Mouse (Mus musculus) layer of hippocampus, postnatal 10 days (tissue): Measurements from ENCODE around the gene Slc2a8. TPM values are rescaled to one million over a fixed set of nuclear protein-coding genes. Genes with fewer than 3 reads are reported as not detected.

Source experiments
- DNase-seq, 2 experiments: peaks; one replicate each; pipeline ENCODE4 v3.0.0; 2021; ENCODE audit warnings: low spot score in 2 of 2
- total RNA-seq, 2 experiments: library from RNA; stranded (reverse); gene quantifications; 2 replicates each; pipeline ENCODE4 v1.2.3; 2021

Gene Slc2a8
- total RNA-seq, 2 experiments from 2014 or later, result 23.2 to 26.9 TPM

- DNase-seq, result no peak
These were observed 7.7 kb downstream of the Slc2a8 start for GRCm38 (mm10) chr2:32974216-32974615.

- peak in 1 of 2 experiments; percentile 60 for DNase-seq
These were observed 10.6 kb downstream of the Slc2a8 start for GRCm38 (mm10) chr2:32971235-32971634.

- DNase-seq, result no peak
These were observed 12.6 kb downstream of the Slc2a8 start for GRCm38 (mm10) chr2:32969326-32969725.

DNA sequence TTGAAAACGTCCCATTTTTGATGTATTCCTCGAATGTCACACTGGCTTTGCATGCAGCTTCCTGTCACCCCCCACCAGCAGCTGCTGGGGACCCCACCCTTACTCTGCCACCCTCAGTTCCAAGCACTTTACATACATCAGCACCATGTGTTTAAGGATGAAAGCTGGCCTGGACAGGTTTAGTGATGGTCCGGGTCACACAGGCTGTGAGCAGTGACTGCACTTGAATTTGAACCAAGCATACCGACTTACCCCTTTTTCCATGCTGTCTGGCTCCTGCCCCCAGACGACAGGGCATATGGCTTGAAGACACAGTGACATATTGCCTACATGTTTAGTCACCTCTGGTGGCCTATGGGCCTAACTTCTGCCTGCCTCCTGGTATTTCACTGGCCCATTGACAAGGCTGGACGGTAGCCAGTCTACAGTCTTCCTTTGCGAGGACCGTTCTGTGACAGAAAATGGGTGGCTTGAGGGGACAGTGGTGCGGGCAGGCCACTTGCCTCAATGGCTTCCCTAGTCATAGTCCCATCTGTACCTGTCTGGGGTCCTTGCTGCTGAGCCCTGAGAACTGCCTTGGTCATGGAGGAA is 13.8 kb downstream of the Slc2a8 start:
- no peak for DNase-seq

DNA sequence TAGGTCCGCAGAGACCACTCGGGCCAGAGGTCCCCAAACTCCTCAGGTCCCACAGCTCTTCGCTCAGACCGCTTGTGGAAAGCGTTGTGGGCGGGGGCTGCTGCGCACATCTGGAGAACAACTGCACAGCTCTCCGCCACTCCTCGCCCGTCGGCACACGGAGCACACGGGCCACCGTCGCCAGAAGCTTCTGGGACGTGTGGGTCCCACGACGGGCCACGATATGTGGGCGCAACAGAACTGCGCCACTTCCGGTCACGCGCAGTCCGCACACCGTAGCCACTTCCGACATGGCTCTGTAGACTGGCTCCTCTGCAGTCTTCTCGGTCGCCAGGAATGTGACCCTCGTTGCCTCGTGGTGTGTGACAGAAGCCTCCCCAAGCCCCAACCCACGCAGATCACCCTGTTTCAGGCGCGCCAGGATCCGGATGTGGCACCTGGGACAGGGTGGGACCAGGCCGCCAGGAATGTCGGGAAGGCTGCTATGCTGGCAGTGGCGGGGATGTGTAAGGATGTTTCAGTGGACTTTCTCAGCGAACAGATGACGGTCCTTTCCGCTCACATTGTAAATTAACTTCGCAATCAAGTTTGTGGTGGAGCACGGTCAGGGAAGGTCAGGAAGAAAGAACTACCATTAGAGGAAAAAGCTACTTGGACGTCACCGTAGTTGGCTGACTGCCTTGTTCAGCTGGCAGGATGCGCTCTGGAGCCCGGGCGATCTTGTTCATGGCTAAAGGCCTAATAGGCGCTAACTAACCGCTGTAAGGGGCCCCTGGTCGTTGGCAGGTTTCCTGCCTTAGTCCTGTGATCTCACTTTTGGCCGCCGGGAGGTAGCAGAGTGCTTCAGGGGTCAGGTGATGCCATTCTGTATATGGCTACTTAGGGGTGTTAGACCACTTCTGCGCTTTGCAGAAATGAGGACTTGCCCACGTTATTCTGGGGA is 14.9 kb downstream of the Slc2a8 start:
- DNase-seq, result peak; percentile 82 to 85

GRCm38 (mm10) chr2:32966184-32966688 is 15.6 kb downstream of the Slc2a8 start:
- DNase-seq, result no peak

- no peak for DNase-seq
These were observed 16.2 kb downstream of the Slc2a8 start for GRCm38 (mm10) chr2:32965511-32966183.

DNA sequence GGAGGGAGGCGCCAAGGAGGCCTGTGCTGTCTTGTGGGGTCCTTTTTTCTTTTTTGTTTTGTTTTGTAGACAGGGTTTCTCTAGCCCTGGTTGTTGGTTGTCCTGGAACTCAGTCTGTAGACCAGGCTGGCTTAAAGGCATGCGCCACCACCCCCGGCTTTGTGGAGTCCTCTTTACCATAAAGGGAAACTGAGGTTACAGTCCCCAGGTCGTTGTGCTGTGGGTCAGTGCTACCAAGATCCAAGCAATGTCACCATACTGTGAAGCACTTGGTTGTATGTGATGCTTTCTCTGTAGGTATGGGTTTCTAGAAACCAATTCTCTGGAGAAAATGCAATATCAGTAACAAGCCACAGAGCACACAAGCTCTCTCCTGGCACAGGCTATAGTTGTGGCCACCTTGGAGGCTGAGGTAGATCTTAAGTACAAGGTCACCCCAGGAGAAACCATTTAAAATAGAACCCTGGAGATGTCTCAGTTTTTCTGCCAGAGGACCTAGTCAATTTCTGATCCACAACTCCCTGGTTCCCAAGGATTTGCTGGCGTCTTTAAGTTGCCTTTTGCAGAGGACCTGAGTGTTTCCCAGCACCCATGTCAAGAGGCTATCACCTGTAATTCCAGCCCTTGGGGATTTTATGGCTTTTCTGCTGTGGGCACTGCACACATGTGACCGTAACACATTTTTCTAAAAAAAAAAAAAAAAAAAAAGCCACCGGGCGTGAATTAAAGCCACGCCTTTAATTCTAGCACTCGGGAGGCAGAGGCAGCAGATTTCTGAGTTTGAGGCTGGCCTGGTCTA is 17.0 kb downstream of the Slc2a8 start:
- DNase-seq, result no peak

DNA sequence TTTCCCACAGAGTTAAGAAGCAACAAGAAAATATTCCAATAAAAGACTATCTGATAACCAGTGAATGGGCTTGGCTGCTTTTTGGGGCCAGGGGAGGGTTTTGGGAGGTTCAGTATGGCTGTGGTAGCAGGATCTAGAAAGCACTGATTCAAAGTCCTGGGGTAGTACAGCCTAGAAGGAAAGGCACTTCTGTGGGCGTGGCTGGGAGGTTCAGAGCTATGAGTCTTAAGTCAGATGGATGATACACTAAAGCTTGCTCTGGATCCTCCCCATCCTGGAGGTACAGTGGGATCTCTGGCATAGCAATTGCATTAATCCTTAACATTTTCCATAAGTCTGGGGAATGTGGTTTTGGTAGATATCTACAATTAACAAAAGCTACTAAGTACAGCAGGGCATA is 17.9 kb downstream of the Slc2a8 start:
- DNase-seq, result no peak

- DNase-seq, result no peak
These were observed 18.3 kb downstream of the Slc2a8 start for GRCm38 (mm10) chr2:32963544-32963943.

DNA sequence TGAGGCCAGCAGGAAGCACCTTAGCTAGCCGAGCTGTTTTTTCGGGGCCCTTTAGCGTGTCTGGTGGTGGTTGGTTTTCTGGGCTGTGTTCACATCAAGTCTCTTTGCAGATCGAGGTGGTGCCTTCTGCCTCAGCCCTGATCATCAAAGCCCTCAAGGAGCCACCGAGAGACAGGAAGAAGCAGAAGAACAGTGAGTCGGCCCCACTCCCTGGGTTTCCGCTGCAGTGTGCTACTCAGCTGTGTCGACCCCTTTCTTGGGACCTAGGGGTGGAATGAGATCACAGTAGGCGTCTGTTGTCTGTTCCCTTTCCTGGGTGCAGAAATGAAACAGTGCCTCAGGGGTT is 19.0 kb downstream of the Slc2a8 start:
- no peak for DNase-seq

DNA sequence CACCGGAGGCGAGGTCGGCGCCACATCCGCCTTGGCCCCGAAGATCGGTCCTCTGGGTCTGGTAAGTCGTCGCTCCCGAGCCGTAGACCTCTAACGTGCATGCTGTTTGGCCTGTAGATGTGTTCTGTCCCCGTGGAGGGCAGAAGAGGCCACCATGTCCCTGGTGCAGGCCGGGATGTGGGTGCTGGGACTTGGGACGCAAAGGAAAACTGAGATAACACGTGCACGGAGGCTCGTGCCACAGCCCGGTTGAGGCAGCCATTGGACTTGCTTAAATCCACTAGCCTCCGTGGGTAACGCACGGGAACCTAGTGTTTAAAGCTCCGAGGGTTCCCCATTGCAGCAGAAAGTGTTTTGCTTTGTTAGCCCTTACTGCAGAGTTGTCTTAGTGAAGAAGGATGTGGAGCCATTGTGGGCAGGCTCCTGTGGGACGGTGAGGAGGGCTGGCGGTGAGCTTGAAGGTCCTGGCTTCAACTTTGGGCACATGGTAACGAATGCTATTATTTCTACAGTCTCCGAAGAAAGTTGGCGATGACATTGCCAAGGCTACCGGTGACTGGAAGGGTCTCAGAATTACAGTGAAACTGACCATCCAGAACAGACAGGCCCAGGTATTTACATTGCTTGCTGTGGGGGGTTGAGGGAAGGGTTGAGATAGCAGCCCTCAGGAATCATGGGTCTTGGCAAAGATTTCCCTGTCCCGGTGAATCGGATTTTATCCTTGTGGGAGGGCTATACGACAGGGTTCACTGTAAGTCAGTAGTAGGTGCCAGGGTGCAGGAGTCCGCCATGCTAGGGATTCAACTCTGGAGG is 19.6 kb downstream of the Slc2a8 start:
- DNase-seq, result peak in 1 of 2 experiments; percentile 54

DNA sequence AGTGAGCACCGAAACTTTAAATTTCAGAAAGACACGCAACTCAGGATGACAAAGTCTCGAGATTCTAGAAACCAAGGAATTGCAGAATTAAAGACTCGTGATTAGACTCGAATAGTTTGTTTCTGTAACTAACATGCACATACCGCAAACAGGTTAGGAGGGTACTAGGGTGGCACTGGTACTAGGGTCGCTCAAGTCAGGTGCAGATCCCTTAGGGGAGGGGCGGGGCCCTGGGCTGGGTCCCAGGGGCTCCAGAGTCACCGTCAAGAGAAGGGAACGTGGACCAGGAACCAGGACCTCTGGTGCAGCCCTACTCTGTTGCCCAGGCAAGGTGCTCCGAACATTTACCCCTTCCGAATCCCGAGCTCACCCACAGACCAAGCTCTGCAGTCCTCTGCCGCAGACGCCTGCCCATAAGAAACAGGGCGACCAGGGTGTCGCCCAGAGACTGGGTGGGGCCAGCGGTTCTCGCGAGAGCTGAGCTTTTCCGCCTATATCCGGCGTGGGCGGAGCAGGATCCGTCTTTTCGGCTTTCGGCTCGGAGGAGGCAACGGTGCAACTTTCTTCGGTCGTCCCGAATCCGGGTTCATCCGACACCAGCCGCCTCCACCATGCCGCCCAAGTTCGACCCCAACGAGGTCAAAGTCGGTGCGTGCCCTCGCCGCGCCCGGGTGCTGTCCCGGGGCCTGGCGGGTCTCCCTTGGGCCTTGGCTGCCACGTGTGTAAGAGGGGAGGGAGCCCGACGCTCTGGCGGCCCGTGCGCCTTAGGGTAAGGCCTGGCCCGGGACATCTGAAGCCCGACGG is 20.5 kb downstream of the Slc2a8 start, which contains the start of the genes Rpl12 and Lrsam1:
Rpl12 (plus strand) TSS at position 368 of the 804 bp plus-strand sequence.
Lrsam1 (minus strand) TSS at position 423 of the 804 bp plus-strand sequence.
- peak; percentile 93 to 95 for DNase-seq

DNA sequence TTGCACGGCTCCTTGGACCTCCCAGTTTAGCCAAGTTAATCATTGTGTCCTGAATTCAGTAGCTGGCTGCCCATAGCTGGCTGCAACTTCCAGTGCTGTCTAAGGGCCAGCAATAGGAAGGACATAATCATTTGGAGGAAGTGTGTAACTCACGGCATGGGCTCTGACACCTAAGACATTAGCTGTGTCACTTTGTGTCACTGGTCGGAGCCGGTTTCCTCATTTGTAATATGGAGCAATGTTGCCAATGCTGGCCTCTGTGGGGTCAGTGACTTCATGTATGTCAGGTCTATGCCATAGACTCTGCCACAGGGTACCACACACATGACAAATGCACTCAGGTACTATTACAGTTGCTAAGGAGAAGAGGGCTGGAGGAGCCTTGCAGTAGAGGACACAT is 21.6 kb downstream of the Slc2a8 start:
- no peak for DNase-seq

DNA sequence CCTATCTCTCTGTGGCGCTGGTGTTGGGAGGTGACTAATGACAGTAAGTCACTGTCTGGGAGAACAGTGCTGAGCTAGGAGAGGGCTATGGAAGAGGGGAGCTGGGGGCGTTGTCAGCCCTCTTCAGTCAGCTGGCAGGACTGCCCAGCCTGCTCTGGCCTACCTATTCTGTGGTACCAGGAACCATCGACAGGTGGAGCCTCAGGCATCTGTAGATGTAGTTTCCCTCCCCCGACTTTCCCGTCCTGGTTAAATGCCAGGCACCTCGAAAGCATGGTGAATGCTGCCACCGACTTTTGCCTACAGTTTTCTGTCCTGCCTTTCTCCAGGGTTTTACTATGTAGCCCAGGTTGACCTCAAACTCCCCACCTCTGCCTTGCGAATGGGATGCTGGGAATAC is 24.5 kb downstream of the Slc2a8 start:
- DNase-seq, result no peak

- no peak for DNase-seq
These were observed 27.3 kb downstream of the Slc2a8 start for GRCm38 (mm10) chr2:32954581-32954980.

- DNase-seq, result no peak
These were observed 34.4 kb downstream of the Slc2a8 start for GRCm38 (mm10) chr2:32947454-32947853.

DNA sequence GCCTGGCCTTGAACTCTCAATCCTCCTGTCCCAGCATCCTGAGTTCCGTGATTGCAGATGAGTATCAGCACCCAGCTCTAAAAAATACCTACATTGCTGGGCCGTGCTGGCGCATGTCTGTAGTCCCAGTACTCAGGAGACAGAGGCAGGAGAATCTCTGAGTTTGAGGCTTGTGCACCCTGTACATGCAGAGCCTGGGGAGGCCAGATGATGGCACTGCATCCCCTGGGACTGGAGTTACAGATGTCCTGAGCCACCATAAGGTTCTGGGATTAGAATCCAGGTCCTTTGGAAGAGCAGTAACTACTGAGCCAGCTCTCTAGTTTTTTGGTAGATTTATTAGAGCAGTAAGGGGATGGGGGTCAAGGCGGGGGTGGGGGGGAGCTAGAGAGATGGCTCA is 41.4 kb downstream of the Slc2a8 start:
- no peak for DNase-seq

DNA sequence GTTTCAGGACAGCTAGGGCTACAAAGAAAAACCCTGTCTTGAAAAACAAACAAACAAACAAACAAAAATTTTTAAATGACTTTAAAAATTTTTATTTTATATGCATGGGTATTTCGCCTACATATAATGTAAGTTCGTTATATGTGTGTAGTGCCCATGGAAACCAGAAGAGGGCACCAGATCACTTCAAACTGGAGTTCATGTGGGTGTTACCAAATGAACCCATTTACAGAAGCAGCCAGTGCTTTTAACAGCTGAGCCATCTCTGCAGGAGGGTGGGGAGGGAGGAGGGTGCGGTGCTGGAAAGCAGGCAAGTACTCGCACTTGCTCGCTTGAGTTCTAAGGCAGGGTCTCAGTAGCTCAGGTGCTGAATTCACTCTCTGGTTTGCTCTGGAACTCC is 42.5 kb downstream of the Slc2a8 start:
- peak in 1 of 2 experiments; percentile 49 for DNase-seq
